Mouse (Mus musculus): ENCODE results near the gene Traf5. TPM values are rescaled to one million over a fixed set of nuclear protein-coding genes. Genes with fewer than 3 reads are reported as not detected.

Gene Traf5
- 6.9 and 13.4 TPM in 2 replicates for total RNA-seq (2021)
- long read RNA-seq, experiment 1, partial matches to known transcripts, result 0 of 4 reads
- long read RNA-seq, experiment 1, other reads (novel, unspliced or antisense), result 4 of 4 reads
- long read RNA-seq, experiment 2, partial matches to known transcripts, result 0 of 6 reads
- long read RNA-seq, experiment 2, other reads (novel, unspliced or antisense), result 5 of 6 reads

DNA sequence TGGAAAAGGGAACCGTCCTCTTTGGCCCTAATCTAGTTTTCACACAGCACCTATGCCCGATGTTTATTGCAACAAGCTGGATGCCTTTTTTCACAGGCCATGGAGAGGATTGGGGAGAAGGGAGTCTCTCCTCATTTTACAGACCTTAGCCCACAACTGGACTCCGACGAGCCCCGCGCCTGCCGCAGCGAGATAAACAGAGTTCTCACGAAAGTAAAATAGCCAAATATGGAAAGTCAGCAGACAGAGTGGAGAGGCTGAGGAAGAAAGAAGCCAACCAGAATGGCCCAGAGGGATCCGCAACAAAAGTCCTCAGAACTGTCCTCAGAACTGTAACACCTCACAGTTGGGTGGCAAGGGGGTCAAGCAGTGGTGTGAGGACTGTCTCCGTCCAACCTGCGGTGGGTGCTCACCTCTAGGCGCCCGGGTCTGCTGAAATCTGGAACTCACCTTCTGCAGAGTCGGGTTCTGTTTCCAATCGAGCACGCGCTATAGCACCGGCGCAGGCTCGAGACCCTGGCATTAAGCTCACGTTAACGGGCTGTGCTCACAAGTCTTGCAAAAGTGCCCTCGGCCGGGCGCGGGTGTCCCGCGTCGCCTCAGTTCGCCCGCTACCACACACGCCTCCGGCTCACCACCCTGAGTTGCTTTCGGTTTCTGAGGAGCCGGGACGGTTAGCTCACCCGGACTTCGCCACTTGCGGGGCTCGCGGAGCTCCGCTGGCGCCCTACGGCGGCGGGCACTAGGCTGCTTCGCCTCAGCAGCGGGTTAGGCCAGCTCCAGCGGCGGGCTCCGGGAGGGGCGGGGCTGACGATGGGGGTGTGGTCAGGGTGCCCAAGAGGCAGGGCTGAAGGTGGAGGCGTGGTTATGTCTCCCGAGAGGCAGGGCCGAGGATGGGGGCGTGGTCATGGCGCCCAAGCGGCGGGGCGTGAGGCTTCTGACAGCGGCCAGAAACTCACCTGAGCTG lies at the start of gene Traf5:
Gene Traf5, minus strand, starts transcription at position 754 of the 967 bp plus-strand sequence.
- peak; percentile 99 for DNase-seq

DNA sequence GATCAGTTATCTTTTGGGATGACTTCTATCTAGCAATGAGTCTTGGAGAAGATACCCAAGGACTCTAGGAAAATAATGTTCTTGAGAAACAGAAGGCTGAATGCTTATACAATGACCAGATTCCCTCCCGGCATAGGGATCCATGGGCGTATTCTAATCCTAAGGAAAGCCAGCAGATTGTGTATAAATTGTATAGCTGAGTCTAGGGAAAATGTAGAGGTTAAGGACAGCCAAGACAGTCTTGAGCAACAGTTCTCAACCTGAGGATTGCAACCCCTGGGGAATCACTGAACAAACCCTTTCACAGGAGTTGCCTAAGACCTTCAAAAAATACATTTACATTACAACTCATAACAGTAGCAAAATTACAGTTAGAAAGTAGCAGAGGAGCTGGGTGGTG lies 48.0 kb upstream of the Traf5 start:
- DNase-seq, result no peak

DNA sequence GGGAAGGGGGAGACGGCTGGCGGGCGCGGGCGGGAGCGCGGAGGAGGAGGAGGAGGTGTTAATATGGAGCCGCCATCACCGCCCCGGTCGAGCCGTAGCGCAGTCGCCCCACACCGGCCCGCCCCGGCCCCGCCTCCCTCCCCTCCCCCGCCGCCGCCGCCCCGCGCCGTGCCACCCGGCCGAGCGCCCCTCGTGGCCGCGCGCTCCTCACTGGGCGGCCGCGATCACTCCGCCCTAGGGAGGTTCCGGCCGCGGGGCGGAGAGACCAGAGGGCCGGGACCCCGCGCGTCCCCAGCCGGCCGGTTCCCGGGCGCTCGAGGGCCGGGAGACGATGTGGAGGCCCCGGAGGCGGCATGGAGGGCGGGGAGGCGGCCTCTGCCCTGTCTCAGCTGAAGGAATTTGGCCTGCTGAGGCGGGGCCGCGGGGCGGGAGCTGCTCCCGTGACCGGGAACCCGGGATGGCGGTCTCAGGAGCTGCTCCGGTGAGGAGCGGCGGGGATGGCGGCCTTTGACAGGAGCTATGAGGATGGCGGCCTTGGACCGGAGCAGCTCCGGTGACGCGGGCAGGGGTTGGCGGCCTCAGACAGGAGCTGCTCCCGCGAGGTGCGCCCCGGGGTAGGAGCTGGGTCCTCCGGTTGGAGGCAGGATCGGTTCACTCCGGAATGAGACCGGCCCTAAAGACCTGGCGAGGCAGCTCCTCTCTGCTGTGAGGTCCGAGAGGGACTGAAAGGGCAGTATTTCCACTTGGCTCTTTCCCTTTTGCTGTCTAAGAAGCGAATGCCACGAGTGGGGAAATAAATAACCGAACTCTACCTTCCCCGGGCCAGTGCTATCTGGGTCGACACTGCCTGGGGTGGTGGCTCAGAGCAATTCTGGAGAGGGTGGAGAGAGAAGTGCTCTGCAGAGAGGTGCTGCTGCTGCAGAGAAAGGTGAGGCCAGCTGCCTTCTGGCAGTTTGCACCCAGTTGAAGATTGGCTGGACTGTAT lies 45.9 kb upstream of the Traf5 start, which contains the start of gene Rcor3:
Gene Rcor3, minus strand, starts transcription at position 137 of the 985 bp plus-strand sequence.
- DNase-seq, result peak; percentile 91

DNA sequence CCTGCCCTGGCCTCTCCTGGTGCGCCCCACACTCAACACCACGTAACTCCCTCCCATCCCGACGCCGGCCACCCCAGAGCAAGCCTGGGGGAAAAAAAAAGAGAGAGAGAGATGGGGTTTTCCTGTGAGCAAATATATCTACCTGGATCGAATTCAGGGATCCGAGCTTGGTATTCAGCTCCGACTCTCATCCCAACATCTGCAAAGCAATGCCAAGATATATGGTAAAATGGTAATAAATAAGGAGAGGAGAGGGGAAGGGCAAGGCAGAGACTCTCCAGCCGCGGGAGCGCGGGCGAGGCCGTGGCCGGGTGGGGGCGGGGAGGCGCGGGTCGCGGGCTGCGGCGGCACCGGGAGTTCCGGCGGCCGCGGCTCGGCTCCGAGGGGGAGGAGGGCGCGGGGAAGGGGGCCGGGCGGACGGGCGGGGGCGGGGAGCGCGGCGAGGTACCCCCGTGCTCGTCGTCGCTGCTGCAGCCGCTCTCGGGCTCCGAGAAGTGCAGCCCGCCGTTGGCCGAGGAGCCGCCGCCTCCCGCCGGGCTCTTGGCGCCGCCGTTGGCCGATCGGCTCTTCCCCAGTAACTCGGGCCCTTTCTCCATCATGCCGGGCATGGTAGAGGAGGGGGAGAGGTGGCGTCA lies 45.0 kb upstream of the Traf5 start:
- DNase-seq, result peak; percentile 66

DNA sequence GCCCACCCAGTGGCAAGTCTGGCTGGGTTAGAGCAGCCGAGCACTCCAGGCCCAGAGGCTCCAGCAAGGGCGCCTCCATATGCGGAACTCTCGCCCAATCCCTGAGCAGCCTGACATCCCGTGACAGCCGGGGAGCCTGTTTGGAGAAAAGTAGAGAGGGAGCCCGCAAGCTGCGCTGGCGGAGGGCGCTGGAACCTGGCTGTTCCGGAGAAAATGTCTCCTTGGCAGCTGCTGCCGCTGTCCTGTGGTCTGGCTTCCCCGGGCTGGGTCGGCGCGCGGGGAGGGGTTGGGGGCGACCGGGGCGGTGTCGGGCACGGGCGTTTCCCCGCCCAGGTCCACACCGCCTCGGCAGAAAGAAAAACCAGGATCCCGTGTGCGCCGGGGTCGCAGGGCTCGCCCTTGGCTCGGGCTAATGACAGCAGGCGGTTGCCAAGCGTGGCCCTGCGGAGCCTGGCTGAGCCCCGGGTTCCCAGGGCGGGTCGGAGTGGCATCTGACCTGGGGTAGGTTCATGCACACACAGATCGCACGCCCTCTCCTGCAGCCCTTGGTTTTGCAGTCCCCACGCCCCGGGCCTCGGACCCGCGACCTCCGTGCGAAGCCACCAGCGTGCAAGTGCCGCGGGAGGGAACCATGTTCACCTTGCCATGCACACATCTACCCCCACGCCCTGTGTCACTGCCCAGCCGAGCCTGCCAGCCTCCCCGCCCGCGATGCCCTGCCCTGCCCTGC lies 44.4 kb upstream of the Traf5 start:
- DNase-seq, result peak; percentile 92

DNA sequence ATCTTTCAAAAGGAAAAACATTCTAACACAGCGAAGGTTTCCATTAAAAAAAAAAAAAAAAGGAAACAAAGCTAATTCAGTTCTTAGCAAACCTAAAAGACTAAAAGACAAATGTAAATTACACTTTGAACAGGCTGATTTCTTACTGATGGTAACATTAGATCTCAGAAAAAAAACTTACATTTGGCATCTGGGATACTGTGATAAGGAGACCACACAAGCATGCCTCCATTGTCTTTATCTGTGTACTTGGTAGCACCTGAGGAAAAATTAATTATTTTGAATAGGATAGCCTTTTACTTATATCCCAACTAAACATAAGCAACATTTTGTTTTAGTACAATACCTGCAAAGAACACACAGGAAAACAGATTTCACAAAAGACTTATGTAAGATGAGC lies 37.8 kb upstream of the Traf5 start:
- no peak for DNase-seq

DNA sequence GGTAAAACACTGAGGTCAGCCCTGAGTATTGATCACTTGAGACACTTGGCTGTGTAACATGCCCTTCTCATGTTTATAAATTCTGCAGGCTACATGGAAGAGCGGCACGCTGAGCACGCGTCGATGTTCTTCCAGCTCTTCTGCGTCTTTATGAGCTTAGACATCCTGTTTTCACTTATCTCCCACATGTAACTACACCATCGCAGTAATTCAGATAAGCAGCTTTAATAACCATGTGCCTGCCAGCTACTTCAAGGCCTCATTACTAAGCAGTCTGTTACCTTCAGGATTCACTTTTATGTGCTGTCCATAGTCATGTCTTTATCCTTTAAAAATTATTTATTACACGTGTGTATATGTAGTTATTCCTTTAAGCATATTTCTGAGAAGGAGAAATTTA lies 36.0 kb upstream of the Traf5 start:
- DNase-seq, result no peak

DNA sequence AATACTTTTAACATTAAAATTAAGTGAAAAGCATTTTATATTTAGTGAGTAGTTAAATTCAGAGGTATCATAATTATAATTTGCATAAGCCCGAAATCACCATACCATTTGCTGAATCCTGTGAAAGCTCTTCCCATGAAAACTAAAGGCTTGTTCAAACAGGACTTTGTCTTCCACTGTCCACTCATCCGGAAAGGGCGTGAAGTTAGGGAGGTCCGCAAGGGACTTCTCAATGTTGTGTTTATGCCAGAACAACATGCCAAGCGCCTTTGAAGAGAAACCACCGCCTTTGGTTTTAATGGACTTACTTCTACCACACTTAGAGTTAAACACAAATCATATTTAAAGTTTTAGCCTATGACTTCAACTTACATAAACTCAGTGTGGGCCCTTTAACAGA lies 33.4 kb upstream of the Traf5 start:
- DNase-seq, result no peak

DNA sequence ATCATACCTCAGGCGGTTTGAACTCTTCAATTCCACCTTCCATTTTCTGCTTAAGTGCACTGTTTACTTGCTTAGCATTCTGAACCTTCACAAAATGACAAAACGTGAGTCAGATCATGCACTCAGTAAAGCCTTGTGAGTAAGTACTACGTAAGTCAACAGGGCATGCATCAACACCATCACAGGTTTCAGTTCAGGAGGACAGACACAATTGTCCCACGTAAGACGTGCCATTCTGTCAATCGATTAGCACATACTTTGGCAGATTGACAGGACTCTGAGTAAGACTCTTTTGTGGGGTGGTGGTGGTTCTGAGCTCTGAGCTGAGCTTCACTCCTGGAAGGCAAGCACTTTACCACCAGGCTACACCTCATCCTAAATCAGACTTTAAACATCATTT lies 23.9 kb upstream of the Traf5 start:
- DNase-seq, result no peak

DNA sequence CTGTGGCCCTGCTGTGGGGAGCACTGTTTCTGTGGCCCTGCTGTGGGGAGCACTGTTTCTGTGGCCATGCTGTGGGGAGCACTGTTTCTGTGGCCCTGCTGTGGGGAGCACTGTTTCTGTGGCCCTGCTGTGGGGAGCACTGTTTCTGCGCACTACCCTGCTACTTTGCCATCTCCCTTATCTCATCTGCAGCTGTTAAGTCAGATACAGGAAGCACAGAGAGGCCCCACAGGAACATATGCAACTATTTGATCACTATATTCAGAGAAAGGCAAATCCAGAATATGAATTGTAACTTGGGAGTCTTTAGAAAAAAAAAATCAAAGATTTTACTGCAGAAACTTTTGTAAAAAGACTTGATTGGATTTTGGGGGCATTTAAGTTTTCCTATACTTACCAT lies 23.0 kb upstream of the Traf5 start:
- no peak for DNase-seq

DNA sequence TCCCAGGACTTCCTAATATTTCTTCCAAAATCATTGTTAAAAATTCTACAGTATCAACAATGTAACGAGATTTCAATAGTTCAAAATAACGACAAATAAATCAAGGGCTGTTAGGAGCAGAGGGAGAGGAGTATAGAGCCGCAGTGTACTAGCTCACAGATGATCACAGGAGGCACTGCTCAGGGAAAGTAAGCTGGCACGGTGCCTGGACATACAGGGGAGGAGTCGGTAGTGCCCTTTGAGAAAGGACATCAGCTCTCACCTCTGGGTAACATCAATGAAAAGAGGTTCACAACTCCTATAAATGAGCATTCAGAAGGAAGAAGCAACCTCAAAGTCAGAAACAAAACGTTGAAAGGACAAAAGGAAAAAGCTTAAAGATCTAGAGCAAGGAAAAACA lies 16.8 kb upstream of the Traf5 start:
- peak; percentile 73 for DNase-seq

DNA sequence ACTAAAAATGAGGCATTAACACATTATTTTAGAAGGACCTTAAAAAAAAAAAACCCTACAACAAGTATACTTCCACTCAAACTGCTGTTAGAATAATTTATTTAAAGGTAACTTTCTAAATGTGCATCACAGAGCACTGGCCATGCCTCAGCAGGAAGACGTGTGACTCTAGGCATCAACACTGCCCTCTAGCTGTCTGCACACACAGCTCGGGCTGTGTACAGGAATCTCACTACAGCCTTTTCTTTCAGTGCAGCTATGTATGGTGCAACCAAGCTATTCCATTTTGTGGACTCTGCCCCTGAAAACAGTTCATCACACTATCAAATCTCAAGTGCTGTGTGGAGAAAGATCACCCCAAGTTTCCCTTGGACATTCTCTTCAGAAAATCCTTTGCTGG lies 15.0 kb upstream of the Traf5 start:
- DNase-seq, result peak; percentile 45

DNA sequence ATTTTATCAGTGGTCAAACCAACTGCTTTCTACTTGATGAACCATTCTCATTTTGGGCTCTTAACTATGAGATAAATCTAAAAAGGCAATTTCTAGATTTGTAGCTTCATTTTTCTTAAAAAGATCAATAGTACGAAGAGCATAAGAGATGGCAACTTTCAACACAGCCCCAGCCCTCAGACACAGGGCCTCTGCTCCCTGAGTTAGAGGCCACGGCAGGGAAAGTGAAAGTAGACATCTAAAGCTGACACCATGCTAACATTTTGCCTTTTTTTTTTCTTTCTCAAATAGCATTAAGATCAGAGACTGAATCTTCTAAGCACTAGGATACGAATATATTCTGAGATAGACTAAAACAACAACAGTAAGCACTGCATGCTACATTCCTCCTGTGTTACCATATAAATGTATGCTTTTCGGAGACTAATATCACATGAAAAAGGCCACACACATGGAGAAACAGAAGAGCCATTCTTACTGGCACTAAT lies 13.6 kb upstream of the Traf5 start:
- no peak for DNase-seq

DNA sequence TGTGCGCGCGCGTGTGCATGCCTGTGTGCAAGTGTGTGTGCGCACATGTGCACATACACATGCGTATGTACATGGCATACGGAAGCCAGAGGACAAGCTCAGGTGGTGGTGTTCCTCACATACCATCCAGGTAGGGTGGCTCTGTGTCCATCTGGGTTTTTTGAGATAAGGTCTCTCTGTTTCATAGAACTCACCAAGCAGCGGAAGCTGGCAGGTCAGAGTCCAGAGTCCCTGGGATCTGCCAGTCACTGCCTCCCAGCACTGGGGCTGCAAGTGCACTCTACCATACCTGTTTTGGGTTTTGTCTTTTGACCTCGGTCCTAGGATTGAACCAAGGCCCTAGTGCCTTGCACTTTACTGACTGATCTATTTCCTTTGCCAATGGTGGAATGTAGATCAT lies 11.7 kb upstream of the Traf5 start:
- no peak for DNase-seq

DNA sequence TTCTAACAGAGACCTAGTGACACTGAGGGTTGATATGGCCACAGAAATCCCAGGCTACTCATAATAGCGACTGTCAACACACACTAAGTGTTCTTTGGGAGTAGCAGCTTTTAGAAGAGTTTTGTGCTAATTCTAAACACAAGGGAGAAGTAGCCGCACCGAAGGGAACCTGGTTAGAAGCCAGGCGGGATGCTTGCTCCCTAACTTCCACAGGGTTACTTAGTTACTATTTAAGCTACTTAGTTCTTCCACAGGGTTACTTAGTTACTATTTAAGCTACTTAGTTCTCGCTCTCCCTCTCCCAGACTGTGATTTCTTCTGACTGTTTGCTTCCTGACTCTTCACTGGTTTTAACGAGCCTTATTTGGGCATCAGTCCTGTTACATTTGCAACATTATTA lies 10.8 kb upstream of the Traf5 start:
- no peak for DNase-seq

DNA sequence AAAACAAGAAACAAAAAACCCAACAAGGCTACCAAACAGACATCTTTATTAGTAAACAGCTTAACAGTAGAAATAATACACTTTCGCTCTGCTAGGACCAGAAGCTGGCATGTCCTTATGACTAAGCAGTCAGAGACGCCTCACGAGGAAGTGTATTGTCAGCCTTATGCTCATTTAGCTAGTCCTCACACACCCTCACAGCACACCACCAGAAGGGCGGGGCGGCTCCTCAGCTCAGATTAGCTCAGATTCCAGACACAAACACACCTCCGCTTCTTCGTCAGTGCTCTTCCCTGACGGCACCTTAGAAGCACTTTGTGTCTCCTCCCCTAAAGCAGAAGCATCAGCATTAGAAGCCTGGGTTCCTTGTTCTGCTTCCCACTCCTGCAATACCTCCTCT lies 9.0 kb upstream of the Traf5 start:
- no peak for DNase-seq

DNA sequence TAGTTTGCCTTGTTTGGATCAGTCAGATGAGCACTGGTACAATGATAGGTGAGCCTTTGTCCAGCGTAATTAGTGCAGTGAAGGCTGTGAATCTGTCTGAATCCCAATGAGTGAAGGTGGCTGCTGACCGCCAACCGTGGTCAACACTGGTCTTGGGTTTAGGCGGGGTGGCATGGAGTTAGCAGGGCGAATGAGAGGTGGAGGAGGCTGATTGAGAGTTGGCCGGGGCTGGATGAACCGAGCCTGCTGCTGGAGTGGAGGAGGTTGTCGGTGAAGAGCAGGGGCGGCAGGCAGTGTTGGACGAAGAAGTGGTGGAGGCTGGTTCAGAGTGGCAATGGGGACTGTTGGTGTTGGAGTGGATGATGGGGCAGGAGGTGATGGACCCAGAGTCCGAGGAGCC lies 8.4 kb upstream of the Traf5 start:
- DNase-seq, result no peak

DNA sequence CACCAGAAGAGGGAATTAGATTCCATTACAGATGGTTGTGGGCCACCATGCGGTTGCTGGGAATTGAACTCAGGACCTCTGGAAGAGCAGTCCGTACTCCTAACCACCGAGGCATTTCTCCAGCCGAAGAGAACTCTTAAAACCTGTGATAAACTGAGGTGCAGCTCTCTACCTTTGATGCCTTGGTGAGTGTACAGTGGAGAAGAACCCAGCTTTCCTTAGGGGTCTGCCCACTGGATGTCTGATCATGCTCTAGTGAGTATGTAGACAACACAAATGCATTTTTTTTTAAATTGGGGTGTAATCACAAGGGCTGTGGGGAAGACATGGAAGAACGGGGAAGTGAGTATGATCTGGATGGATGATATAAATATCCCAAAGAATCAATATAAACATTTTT lies 3.3 kb upstream of the Traf5 start:
- DNase-seq, result no peak

DNA sequence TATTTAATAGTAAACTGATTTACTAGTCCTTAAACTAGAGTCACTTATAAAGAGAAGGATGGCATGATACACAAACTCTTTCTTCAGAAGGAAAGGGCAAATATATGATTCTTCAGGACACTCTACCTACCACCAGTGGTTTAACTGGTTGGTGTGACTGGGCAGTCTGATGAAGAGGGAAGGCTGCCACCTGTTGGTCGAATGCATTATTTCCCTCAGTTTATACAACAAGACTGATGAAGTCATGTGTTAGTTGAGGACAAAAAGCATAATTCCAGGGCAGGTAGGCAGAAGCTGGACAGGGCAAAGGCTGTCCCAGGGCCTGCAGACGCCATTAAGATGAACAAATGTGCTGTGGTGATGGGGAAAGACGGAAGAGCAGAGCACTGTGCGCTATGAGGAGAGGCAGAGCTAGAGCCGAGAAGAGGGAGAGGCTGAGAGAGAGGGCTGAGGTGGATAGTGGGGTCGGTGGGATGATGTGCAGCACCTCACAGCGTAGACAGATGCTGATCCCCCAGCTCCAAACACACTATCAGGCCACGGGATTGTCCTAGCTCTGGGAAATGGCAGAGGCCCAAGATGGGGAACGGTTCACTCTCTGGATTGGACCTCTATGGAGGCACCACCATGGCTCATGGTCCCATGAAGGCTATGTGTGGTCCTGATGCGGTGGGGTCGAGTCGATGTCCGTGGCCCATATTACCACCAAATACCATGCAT lies 2.3 kb upstream of the Traf5 start:
- peak; percentile 76 for DNase-seq
